Mouse (Mus musculus) left cerebral cortex, postnatal 25 days (tissue): Measurements from ENCODE around the gene Vstm2b. TPM values are rescaled to one million over a fixed set of nuclear protein-coding genes. Genes with fewer than 3 reads are reported as not detected.
A peak's percentile ranks its signal among the peaks of the same experiment; 100 is the strongest.

Source experiments
- DNase-seq, 2 experiments: peaks; one replicate each; pipeline ENCODE4 v3.0.0; 2022; ENCODE audit warnings: low spot score in 2 of 2, mixed read lengths in 1 of 2
- intact Hi-C: fragments of 180-260 bp; cut with DNase I; formaldehyde crosslinking; loops from one replicate; pipeline ENCODE4 v1.15.1; 2025
- total RNA-seq, 2 experiments: library from RNA; stranded (reverse); gene quantifications; 2 replicates each; pipeline ENCODE4 v1.2.3; 2021

Gene Vstm2b
- total RNA-seq, result 10 to 100 TPM; 56.2 to 57.9 TPM

GRCm38 (mm10) chr7:40898096-40898710 is at the start of gene Vstm2b:
Gene Vstm2b, plus strand, starts transcription at chr7:40898328.
- DNase-seq, result no peak
- intact Hi-C loops, result no loop called here

GRCm38 (mm10) chr7:40856088-40856625 is 42.0 kb upstream of the Vstm2b start:
- intact Hi-C loops, result no loop called here
- no peak for DNase-seq

- no peak for DNase-seq
- intact Hi-C loops, result no loop called here
Measured at GRCm38 (mm10) chr7:40873380-40873990, 24.6 kb upstream of the Vstm2b start.

- DNase-seq, result peak in 1 of 2 experiments; percentile 67
- intact Hi-C loops, result no loop called here
Measured at GRCm38 (mm10) chr7:40884855-40885489, 13.2 kb upstream of the Vstm2b start.

GRCm38 (mm10) chr7:40888358-40888757 is 9.8 kb upstream of the Vstm2b start:
- no peak for DNase-seq

GRCm38 (mm10) chr7:40896964-40897363 is 1.2 kb upstream of the Vstm2b start:
- DNase-seq, result peak in 1 of 2 experiments; percentile 15
- intact Hi-C loops, result no loop called here

More at GRCm38 (mm10) chr7:40888358-40888757, 9.8 kb upstream of the Vstm2b start:
- intact Hi-C loops, result no loop called here

- peak; percentile 72 to 86 for DNase-seq
- intact Hi-C loops, result no loop called here
Measured at GRCm38 (mm10) chr7:40898711-40899375, 715 bp downstream of the Vstm2b start.

GRCm38 (mm10) chr7:40899376-40900265 is 1.5 kb downstream of the Vstm2b start:
- peak in 1 of 2 experiments; percentile 37 for DNase-seq
- intact Hi-C loops, result loop anchor here (2.0 to 10.0 kb wide), 4 partner anchors 75 to 625 kb away; no protein-coding TSS in a partner anchor

GRCm38 (mm10) chr7:40901201-40901600 is 3.1 kb downstream of the Vstm2b start:
- intact Hi-C loops, result loop anchor here (1.0 to 10.0 kb wide), 5 partner anchors 38 to 626 kb away; no protein-coding TSS in a partner anchor
- peak; percentile 83 to 92 for DNase-seq

- peak; percentile 28 to 53 for DNase-seq
- intact Hi-C loops, result loop anchor here (10.0 kb wide), 3 partner anchors 368 to 628 kb away; no protein-coding TSS in a partner anchor
Measured at GRCm38 (mm10) chr7:40902506-40902905, 4.4 kb downstream of the Vstm2b start.

GRCm38 (mm10) chr7:40906484-40906883 is 8.4 kb downstream of the Vstm2b start:
- intact Hi-C loops, result loop anchor here (10.0 kb wide), 3 partner anchors 372 to 632 kb away; no protein-coding TSS in a partner anchor
- no peak for DNase-seq

- peak in 1 of 2 experiments; percentile 63 for DNase-seq
- intact Hi-C loops, result no loop called here
Measured at GRCm38 (mm10) chr7:40916761-40917160, 18.6 kb downstream of the Vstm2b start.

- intact Hi-C loops, result no loop called here
- no peak for DNase-seq
Measured at GRCm38 (mm10) chr7:40920118-40920517, 22.0 kb downstream of the Vstm2b start.

GRCm38 (mm10) chr7:40921281-40921680 is 23.2 kb downstream of the Vstm2b start:
- peak; percentile 34 to 80 for DNase-seq
- intact Hi-C loops, result no loop called here

- intact Hi-C loops, result no loop called here
Measured at GRCm38 (mm10) chr7:40922871-40923270, 24.7 kb downstream of the Vstm2b start.

GRCm38 (mm10) chr7:40928391-40928790 is 30.3 kb downstream of the Vstm2b start:
- intact Hi-C loops, result no loop called here
- no peak for DNase-seq

More at GRCm38 (mm10) chr7:40922871-40923270, 24.7 kb downstream of the Vstm2b start:
- DNase-seq, result peak in 1 of 2 experiments; percentile 38

- intact Hi-C loops, result no loop called here
- DNase-seq, result no peak
Measured at GRCm38 (mm10) chr7:40936617-40937212, 38.6 kb downstream of the Vstm2b start.

GRCm38 (mm10) chr7:40939371-40939770 is 41.2 kb downstream of the Vstm2b start:
- DNase-seq, result peak; percentile 43 to 89
- intact Hi-C loops, result loop anchor here (1.0 kb wide), 1 partner anchor 38 kb away; no protein-coding TSS in a partner anchor
